Mouse (Mus musculus): Measurements from ENCODE around the gene Rcan1. TPM values are rescaled to one million over a fixed set of nuclear protein-coding genes. Genes with fewer than 3 reads are reported as not detected.

The Rcan1 gene
- polyA plus RNA-seq, 1 experiment from 2014 or later, result 14.3 TPM

DNA sequence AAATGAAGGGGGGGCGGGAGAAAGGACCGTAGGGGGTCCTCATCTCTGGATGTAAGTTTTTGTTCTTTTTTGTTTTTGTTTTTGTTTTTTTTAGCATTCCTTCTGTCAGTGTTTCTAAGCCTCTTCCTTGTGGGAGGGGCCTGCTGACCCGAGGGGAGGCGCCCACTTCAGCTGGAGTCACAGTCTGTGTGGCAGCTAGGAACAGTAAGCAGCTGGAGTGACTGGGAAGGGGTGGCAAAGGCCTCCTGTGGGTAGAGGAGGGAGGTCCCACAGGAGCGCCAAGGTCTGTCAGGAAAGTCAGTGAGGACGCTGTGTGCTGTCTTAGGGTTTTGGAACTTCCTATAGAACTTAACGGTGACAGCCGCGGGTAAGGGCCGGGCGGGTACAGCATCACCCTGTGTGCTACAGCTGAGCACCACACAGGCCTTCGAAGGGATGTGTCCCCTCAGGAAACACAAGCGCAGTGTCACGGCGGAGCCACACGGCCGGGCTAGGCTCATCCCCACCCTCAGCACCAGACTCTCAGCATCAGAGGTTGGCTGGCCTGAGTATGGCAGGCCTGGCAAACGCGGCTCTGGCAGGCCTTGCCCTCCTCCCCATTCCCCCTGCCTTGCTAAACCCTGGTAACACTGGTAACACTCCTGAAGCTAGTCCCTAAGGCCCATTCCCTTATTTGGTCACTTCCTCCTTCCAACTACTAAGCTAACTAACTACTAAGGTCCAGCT, 58.5 kb downstream of the Rcan1 start:
- H3K9ac ChIP-seq, result no peak overlapping the region
- ATAC-seq, result peak; percentile 30; the same call in 1 of the 2 replicates
- peak overlapping the region; percentile 34; the same call in 1 of the 2 replicates for H3K27ac ChIP-seq

DNA sequence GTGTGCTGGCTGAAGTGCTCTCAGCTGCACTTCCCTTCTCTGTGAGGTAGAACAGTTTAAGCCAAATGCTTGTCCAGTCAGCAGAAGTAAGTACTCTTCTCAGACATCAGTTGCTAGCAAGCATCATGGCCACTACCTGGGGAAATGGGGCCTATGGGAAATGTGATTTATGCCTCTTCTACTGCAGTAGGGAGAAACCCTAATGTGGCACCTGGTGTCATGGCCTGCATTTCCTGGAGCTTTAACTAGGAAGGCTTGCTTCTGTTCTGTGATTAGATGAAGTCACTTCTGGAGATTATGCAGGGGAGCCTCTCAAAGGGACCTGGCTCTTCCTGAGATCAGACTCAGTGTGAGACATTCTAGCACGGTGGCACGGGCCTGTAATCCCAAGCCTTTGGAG, 60.3 kb downstream of the Rcan1 start:
- Histone ChIP-seq H3K4me2 (no peak overlapping the region), H3K27ac (no peak overlapping the region), H3K27me3 (replicated peaks) (no peaks in the 10 kb centered on the region), H3K9ac (no peak overlapping the region), H3K4me3 (no peak overlapping the region), H3K4me1 (peaks cover 22% of the 10 kb centered on the region), H3K9me3 (replicated peaks) (no peaks in the 10 kb centered on the region), H3K36me3 (no peaks in the 10 kb centered on the region)
- 77% methylated on average over 2 of the region's 2 CpGs for WGBS (ENCODE audit: insufficient replicate concordance)
- no peak for ATAC-seq

More for the DNA sequence above, 58.5 kb downstream of the Rcan1 start:
- Histone ChIP-seq H3K4me3 (no peak overlapping the region), H3K9me3 (replicated peaks) (no peaks in the 10 kb centered on the region), H3K36me3 (no peaks in the 10 kb centered on the region), H3K4me1 (peaks cover 36% of the 10 kb centered on the region), H3K27me3 (replicated peaks) (no peaks in the 10 kb centered on the region), H3K4me2 (no peak overlapping the region)
- 74% methylated on average over 19 of the region's 19 CpGs for WGBS (ENCODE audit: insufficient replicate concordance)

DNA sequence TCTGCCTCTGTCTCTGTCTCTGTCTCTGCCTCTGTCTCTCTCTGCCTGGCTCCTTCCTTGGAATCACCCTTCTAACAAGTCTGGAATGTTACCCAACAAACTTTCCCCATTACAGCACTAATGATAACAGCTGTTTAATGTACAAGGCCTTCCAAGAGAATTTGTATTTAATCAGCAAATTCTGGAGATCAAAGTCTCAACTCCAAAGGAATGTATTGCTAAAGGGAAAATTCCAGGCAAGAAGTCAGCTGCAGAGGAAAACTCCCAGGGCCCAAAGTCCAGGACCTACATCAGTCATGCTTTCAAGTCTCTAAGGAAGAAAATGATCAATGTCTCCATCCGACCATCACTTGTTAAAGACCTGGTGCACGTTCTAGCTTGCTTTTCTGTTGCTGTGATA, 62.8 kb downstream of the Rcan1 start:
- Histone ChIP-seq H3K9me3 (replicated peaks) (no peaks in the 10 kb centered on the region), H3K36me3 (no peaks in the 10 kb centered on the region), H3K4me3 (no peak overlapping the region), H3K4me2 (no peak overlapping the region), H3K9ac (no peak overlapping the region), H3K27me3 (replicated peaks) (peaks cover 7% of the 10 kb centered on the region; the same call in 1 of the 2 replicates), H3K27ac (no peak overlapping the region), H3K4me1 (peaks cover 14% of the 10 kb centered on the region)
- 59% methylated on average over 2 of the region's 2 CpGs for WGBS (ENCODE audit: insufficient replicate concordance)
- ATAC-seq, result no peak

DNA sequence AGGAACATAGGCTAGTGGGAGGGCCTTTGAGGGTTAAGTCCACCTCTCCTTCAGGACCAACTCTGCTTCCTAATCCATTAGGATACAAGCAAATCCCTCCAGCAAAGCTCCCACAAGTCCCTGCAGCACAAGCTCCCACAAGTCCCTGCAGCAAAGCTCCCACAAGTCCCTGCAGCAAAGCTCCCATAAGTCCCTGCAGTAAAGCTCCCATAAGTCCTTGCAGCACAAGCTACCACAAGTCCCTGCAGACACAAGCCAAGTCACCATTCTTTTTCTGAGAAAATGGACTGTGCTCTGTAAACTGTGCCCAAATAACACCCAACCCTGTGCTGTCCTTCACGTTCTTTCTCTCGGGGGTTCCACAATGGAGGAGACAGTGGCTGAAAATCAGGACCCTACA, 66.5 kb downstream of the Rcan1 start:
- no peak for ATAC-seq
- H3K4me1 ChIP-seq, result peaks cover 16% of the 10 kb centered on the region; the same call in 1 of the 2 replicates
- no peaks in the 10 kb centered on the region for H3K9me3 ChIP-seq (replicated peaks)
- no peaks in the 10 kb centered on the region for H3K36me3 ChIP-seq
- WGBS (ENCODE audit: insufficient replicate concordance), result 77% methylated on average over 2 of the region's 2 CpGs
- H3K4me3 ChIP-seq, result no peak overlapping the region
- peaks cover 44% of the 10 kb centered on the region for H3K27me3 ChIP-seq (replicated peaks)
- H3K27ac ChIP-seq, result no peak overlapping the region
- H3K4me2 ChIP-seq, result no peak overlapping the region
- no peak overlapping the region for H3K9ac ChIP-seq

DNA sequence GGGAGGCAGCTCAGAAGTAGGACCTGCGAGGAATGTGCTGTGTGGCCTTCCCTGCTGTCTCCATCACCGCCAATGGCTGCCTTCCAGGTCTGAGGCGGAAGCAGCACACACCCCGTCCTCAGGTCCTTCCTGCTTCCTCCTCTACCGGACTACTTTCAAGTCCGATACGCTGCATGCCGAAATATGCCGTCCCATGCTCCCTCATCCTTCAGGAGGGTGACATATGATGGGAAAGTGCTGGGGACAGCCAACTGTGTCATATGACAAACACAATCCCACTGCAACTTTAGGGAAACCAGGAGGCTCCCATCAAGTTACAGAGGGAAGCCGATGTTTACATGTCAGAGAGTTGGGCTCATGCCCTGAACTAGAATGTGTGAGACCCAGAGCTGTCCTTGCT, 67.6 kb downstream of the Rcan1 start:
- Histone ChIP-seq H3K9ac (no peak overlapping the region), H3K4me2 (no peak overlapping the region), H3K4me3 (no peak overlapping the region), H3K9me3 (replicated peaks) (no peaks in the 10 kb centered on the region), H3K27ac (no peak overlapping the region), H3K27me3 (replicated peaks) (peaks cover 55% of the 10 kb centered on the region), H3K36me3 (no peaks in the 10 kb centered on the region), H3K4me1 (peaks cover 16% of the 10 kb centered on the region; the same call in 1 of the 2 replicates)
- 69% methylated on average over 10 of the region's 10 CpGs for WGBS (ENCODE audit: insufficient replicate concordance)
- no peak for ATAC-seq

DNA sequence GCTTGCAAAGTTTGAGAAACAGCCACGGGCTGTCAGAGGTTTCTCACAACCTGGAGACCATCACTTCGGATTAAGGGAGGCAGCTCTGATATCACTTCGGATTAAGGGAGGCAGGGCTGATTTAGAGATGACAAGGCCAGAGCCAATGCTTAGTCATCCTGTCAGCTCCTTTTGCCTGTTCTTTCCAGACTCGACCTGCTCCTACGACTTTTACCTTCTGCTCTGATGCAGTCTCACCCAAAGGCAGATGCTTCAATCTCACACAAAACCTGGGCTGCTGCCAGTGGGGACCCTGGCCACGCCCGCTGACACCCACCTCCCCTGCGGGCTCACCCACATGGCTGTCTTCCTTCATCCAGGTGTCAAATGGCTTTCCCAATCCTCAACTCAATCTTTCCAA, 68.5 kb downstream of the Rcan1 start:
- no peak overlapping the region for H3K4me2 ChIP-seq
- no peaks in the 10 kb centered on the region for H3K9me3 ChIP-seq (replicated peaks)
- H3K36me3 ChIP-seq, result peaks cover under 1% of the 10 kb centered on the region; the same call in 1 of the 2 replicates
- no peak overlapping the region for H3K4me3 ChIP-seq
- H3K27ac ChIP-seq, result no peak overlapping the region
- WGBS (ENCODE audit: insufficient replicate concordance), result 36% methylated on average over 8 of the region's 8 CpGs
- no peak overlapping the region for H3K9ac ChIP-seq
- H3K4me1 ChIP-seq, result peaks cover 13% of the 10 kb centered on the region; the same call in 1 of the 2 replicates
- no peak for ATAC-seq
- H3K27me3 ChIP-seq (replicated peaks), result peaks cover 56% of the 10 kb centered on the region

DNA sequence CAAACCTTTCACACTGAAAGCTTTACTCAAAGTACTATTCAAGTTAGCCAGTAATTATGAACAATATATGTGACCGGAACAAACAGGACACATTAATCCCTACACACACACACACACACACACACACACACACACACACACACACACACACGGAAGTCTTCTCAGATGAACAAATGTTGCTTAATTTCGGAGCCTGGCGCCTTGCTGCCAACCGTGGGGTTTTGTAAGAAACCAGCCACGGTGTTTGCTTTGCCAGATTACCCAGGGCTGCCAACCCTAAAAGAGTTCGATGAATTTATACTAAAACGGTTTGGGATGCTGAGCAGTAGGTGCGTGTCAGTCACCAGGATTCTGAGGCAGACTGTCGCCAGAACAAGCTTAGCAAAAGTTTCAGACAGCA, 69.5 kb downstream of the Rcan1 start:
- Histone ChIP-seq H3K27me3 (replicated peaks) (peaks cover 56% of the 10 kb centered on the region), H3K4me3 (no peak overlapping the region), H3K9me3 (replicated peaks) (no peaks in the 10 kb centered on the region), H3K36me3 (peaks cover 10% of the 10 kb centered on the region), H3K9ac (no peak overlapping the region), H3K4me1 (peaks cover 13% of the 10 kb centered on the region; the same call in 1 of the 2 replicates), H3K27ac (no peak overlapping the region), H3K4me2 (no peak overlapping the region)
- WGBS (ENCODE audit: insufficient replicate concordance), result 55% methylated on average over 10 of the region's 10 CpGs
- no peak for ATAC-seq

DNA sequence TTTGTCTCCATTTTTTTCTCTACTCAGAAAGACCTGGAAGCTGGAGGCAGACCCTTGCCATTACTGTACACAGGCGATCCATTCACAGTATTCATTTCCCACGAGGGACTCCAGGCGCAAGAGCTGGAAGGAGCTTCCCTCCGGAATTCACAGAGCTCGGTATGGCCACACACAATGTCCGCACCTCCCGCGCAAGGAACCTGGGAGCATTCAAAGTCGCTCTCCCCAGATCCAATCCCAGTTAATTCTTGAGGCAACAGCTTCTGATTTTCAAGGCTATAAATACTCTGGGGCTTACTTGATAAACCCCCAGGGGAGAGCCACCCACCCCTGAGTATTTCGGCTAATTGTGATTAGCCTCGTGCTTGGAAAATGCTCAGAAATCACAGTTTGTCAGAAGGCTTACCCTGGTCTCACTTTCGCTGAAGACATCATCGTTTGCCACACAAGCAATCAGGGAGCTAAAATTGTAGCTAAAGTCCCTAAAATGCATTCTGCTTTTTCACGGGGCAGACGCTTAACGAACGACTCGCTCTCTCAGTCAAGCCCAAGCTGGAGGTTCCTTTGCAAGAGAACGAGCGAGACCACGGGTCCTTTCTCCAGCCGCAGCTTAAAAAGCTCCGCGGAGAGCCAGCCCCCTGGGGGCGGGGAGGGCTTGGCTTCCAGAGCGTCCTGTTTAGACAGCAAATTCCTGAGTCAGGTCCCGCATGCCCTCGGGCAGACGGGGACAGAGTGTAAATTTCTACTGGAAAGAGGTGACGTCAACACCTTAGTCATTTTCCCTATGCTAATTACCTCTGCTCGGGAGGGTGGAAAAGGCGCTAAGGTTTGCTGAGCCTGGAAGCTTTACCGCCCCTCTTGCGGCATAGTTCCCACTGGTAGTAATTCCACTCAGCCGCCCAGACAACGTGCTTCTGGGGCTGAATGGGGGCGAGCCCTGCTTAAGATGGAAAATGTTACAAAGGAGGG, 70.9 kb downstream of the Rcan1 start:
- H3K4me2 ChIP-seq, result peak overlapping the region; percentile 55
- peak overlapping the region; percentile 29 for H3K4me3 ChIP-seq
- 0 out of 2 replicates have a peak overlapping the region, but pooled peaks have one; percentile 6 for H3K27ac ChIP-seq
- no peaks in the 10 kb centered on the region for H3K9me3 ChIP-seq (replicated peaks)
- H3K36me3 ChIP-seq, result peaks cover 24% of the 10 kb centered on the region
- WGBS (ENCODE audit: insufficient replicate concordance), result 2% methylated on average over 37 of the region's 37 CpGs
- no peak overlapping the region for H3K9ac ChIP-seq
- ATAC-seq, result peak; percentile 63
- H3K4me1 ChIP-seq, result peaks cover 13% of the 10 kb centered on the region; the same call in 1 of the 2 replicates
- H3K27me3 ChIP-seq (replicated peaks), result peaks cover 56% of the 10 kb centered on the region

DNA sequence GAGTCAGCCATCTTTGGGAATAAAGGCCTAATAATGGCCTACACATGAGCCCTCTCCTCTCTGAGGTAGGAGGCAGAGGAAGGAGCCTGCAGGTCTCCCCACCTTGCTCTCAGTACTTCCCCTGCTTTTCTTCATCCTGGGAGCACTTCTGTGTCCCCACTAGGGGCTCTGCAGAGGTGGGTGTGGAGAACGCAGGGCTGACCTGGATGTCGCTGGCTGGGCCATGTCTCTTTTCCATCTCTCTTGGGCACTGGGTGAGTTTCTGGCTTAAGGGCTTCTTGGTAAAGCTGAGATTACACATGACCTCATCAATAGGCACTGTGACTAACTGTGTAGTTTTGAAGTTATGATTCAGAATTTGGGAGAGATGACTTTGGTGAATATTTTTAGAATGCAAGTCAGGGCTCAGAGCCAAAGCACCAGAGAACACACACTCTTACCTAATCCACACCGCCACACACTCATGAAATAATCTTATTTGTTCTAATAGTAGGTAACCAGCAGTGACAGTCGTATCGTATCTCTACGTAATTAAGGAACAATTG, 72.0 kb downstream of the Rcan1 start:
- Histone ChIP-seq H3K27me3 (replicated peaks) (peaks cover 56% of the 10 kb centered on the region), H3K27ac (no peak overlapping the region)
- WGBS (ENCODE audit: insufficient replicate concordance), result 76% methylated on average over 6 of the region's 6 CpGs

DNA sequence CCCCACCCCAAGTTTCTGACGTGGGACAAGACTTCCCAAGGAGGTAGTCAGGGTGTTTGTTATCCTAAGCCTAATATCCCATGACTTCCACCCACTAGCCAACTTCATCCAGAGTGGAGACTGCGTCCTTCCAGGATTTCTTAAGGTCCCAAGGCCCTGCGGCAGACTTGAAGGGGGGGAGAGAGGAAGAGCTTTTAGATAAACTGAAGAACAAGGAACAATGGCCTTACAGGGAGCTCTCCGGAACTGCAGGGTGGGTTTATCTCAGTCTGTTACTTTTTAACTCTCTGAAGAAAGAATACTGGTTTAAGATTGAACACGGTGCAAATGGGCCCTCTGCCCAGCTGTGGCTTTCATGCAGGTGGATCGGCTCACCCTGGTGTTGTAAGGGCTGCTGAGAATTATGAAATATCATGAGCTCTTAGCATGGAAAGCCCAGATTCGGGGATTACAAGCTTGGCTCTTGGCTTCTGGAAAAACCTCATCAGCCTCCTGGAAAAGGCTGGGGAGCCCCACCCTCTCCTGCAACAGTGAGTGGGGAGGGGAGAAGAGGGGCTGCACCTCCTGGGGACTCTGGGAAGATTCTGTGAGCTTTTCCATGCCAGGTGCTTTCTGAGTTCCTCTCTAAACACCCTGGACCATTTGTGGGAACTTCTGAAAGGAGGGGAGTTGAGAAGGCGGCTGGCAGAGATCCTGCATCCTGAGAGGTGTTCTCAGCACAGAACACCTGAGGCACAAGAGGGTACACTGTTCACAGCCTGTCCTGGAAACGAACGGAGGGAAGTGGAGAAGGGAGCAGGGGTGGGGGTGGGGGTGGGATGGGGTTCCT, 72.7 kb downstream of the Rcan1 start:
- no peak overlapping the region for H3K9ac ChIP-seq
- ATAC-seq, result no peak
- no peaks in the 10 kb centered on the region for H3K9me3 ChIP-seq (replicated peaks)
- peaks cover 40% of the 10 kb centered on the region for H3K36me3 ChIP-seq
- H3K27me3 ChIP-seq (replicated peaks), result peaks cover 50% of the 10 kb centered on the region
- 49% methylated on average over 10 of the region's 10 CpGs for WGBS (ENCODE audit: insufficient replicate concordance)
- peaks cover 13% of the 10 kb centered on the region; the same call in 1 of the 2 replicates for H3K4me1 ChIP-seq
- no peak overlapping the region for H3K4me3 ChIP-seq
- H3K4me2 ChIP-seq, result no peak overlapping the region
- no peak overlapping the region for H3K27ac ChIP-seq

More for the DNA sequence above, 72.0 kb downstream of the Rcan1 start:
- Histone ChIP-seq H3K4me2 (no peak overlapping the region), H3K4me3 (no peak overlapping the region), H3K9me3 (replicated peaks) (no peaks in the 10 kb centered on the region), H3K9ac (no peak overlapping the region), H3K36me3 (peaks cover 33% of the 10 kb centered on the region), H3K4me1 (peaks cover 13% of the 10 kb centered on the region; the same call in 1 of the 2 replicates)
- no peak for ATAC-seq

DNA sequence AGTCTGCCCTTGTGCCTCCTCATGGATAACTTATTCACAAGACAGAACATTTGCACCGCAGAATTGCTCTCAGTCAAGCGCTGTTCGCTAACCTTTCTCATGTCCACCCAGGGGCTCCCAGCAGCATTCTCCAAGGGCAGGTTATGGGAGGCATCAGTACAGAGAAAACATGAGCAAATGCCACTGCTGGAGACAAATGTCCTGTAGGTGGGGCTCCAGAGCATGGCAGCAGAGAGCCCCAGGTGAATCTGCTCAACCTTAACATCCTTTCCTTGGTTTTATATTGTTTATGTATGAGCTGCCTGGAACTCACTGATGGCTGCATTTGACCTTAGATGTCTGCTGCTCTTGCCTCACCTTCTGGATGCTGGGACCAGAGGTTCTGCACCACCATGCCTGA, 76.9 kb downstream of the Rcan1 start:
- Histone ChIP-seq H3K4me3 (no peak overlapping the region), H3K36me3 (peaks cover 51% of the 10 kb centered on the region), H3K27me3 (replicated peaks) (peaks cover 7% of the 10 kb centered on the region), H3K4me1 (no peaks in the 10 kb centered on the region), H3K27ac (no peak overlapping the region), H3K4me2 (no peak overlapping the region), H3K9me3 (replicated peaks) (no peaks in the 10 kb centered on the region), H3K9ac (no peak overlapping the region)
- no peak for ATAC-seq
- 91% methylated on average over 3 of the region's 3 CpGs for WGBS (ENCODE audit: insufficient replicate concordance)
